Mouse (Mus musculus) embryo, embryonic 10.5 days (tissue): ENCODE data around the gene Gaa.
A peak's percentile ranks its signal among the peaks of the same experiment; 100 is the strongest.
"Not testable (repeated sequence)": the region's sequence is repeated elsewhere in the genome, so short reads cannot be mapped to it uniquely, and the experiment has no call there.

Experiments
- DNase-seq: peaks from one replicate; pipeline ENCODE4 v3.0.0-alpha.2; 2015; ENCODE audit warnings: low spot score

Gene Gaa

DNA sequence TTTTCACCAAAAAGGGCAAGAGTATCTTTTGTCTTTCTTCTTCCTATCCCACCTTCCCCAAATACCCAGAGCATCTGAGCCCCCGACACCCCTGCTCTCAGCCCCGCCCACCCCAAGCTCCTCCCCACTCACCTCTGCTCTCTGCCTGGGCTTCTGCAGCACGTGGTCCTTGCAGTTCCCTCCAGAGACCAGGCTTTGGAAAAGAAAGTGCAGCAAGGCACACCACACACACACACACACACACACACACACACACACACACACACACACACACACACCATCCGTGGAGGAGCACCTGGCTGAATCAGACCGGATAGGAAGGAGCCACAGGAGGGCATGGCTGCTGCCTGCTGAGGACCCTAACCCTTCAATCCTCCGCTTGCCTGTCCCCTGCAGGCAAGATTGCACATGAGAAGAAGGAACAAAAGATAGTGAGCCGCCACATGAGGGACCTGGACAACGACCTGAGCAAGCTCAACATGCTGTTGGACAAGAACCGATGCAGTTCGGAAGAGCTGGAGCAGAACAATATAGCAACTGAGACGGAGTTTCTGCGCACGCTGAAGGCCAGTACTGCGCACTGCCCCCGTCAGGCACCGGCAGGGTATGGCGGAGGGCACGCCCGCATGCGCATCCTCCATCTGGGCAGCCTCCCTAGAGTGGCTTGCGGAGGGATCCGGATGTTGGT lies 14.7 kb upstream of the Gaa start:
- peak; percentile 81 for DNase-seq

DNA sequence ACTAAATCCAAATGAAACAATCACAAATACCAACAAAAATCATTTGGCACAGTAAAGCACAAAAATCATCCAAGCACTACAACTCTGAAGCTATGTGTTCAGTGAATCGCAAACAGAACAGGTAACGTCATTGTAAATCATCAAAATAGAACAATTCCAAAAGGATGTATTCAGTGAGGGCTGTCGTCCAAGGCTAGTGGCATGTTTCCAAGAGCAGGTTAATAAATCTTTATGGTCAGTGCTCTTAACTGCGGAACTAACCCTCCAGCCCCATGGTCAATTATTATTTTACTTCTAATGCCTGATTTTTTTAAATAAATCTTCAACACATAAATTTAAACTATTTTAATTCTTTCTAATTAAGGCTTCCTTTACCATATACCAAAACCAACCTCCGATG lies 11.1 kb upstream of the Gaa start:
- DNase-seq: not testable (repeated sequence)

DNA sequence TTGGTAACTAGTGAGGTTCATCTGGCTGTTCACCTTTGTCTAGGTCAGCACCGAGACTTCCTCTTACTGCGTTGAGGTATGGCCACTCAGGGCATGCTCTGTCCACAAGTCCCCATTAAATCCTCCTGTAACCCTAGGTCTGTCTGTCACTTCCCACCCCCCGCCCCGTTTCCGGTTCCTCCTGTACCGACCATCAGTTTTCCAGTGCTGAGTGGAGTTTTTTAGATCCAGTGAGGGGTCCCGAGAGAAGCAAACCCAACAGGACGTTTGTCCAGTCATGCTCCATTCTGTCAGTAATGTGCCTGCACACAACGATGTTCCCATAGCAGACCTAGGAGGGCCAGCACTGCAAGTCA lies 9.5 kb upstream of the Gaa start:
- no peak for DNase-seq

DNA sequence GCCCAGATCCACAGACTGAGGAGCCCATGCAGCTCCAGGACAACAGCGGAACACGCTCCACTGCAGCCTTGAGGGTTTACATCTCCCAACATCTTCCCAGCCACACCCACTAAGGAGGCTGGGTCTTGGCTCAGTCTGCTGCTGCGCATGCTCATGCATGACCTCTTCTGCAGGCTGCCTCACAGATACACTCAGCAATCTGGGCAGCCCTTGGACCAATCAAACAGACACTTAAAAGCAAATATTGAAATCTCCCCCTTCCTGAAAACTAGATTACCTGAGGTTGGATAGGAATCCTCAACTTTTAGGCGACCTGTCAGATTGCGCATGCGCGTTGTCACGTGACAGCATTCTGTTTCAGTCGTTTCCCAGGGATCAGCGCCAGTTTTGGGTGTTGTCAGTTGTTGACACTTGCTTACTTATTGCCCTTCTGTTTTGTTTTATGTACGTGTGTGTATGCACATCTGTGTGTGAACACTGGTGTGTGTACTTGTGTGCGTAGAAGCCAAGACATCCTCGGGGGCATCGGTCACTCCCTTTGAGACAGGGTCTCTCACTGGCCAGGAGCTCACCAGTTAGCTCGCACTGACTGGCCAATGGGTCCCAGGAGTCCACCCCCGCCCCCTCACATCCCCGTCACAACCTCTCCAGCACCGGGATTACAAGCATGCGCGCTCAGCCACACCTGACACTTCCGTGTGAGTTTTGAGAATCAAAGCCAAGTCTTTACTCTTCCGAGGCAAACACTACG lies 8.9 kb upstream of the Gaa start:
- DNase-seq: peak; percentile 64

DNA sequence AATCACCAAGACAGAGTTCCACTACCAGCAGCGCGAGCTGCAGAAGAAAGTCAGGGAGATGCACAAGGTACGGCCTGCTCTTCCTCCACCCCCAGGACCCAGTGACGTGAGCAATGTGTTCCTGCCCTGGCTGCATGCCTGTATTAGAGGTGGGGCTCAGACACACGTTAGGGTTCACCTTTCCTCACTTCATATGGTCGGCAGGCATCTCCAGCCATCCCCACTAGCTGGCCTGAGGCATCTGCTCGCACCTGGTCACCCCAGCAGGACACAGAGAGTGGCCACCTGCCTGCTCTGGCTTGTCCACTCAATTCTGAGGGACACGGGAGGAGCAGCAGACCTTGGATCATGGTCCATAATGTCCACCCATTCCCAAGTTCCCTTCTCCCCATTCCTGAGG lies 7.7 kb upstream of the Gaa start:
- DNase-seq: no peak

DNA sequence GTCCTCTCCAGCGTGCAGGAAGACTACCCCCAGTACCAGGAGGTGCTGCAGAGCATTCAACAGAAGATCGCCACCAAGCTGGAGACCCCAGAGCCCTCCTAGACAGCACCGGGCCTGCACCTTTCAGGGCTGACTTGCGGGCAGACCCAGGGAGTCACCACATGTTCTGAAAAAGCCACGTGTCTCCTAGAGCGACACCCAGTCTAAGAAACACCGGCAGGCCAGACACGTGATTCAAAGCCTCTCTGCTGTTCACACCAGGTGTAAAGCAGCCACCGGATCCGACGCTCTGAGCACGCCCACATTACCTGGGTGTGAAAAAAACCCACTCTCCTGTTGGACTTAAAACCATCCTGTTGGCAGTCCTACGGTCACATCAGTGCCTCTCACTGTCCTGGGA lies 3.3 kb upstream of the Gaa start:
- DNase-seq: no peak

DNA sequence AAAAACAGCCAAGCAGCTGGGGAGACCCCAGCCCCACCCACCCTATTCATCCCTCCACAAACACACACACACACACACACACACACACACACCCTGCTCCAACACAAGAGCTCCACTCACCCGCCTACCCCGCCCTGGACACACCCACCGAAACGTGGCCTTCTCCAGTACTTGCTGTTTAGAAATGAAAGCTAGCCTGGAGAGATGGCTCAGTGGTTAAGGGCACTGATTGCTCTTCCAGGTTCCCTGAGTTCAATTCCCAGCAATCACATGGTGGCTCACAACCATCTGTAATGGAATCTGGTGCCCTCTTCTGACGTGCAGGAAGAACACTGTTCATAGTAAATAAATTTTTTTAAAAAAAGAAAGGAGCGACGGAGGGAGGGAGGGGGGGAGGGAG lies 1.9 kb upstream of the Gaa start:
- no peak for DNase-seq

DNA sequence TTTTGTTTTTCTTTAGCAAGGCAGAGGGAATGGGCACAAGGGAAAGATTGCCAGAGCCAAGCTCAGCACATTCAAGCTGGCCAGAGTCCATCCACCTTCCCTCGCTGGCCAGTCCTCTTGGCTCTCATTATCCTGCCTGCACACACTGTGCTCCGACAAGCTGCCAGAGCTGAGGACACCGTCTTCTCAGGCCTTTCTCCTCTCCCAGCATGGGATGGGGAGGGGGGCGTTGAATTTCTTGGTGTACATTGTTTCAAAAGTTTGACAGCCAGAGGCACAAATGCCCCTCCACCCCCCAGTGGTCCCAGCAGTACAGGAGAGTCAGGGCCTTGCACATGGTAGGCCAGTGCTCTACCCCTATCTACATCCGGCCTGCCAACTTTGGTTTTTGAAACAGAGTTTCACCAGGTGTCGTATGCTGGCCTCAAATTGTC lies 429 bp upstream of the Gaa start:
- no peak for DNase-seq

DNA sequence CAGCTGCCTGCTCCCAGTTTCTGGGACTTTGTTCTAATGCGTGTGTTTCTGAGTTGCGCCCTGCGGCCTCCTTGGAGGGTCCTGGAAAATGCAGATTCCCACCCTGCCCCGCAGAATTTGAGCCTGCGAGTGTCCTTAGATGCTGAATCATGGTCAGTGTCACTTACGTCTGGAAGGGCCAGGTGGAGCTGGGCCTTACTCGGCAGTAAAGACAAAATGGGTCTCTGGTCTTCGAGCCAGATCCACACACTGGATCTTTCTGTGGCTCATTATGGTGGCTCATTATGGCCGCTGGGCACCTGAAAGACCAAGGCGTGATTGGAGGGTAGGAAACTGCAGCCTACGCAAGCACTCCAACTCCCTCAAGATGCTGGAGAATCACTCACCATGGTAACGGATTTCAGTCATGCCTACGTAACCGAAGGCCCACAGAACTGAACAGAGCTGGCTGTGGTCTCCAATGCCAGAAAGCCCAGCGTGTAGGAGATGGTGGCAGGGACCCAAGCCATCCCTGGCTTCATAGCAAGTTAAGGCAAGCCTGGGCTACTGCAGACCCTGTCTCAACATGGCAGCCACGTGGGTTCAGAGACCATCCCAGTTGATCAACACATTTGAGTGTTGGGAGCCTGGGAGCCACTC lies 989 bp downstream of the Gaa start:
- no peak for DNase-seq

DNA sequence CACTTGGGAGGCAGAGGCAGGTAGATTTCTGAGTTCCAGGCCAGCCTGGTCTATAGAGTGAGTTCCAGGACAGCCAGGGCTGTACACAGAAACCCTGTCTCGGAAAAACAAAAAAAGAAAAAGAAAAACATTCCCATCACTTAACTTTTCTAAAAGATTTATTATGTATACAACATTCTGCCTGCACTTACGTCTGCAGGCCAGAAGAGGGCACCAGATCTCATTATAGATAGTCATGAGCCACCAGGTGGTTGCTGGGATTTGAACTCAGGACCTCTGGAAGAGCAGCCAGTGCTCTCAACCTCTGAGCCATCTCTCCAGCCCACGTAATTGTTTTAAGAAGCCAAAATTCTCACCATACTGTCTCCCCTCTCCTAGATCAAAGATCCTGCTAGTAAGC lies 4.8 kb downstream of the Gaa start:
- DNase-seq: peak; percentile 48

DNA sequence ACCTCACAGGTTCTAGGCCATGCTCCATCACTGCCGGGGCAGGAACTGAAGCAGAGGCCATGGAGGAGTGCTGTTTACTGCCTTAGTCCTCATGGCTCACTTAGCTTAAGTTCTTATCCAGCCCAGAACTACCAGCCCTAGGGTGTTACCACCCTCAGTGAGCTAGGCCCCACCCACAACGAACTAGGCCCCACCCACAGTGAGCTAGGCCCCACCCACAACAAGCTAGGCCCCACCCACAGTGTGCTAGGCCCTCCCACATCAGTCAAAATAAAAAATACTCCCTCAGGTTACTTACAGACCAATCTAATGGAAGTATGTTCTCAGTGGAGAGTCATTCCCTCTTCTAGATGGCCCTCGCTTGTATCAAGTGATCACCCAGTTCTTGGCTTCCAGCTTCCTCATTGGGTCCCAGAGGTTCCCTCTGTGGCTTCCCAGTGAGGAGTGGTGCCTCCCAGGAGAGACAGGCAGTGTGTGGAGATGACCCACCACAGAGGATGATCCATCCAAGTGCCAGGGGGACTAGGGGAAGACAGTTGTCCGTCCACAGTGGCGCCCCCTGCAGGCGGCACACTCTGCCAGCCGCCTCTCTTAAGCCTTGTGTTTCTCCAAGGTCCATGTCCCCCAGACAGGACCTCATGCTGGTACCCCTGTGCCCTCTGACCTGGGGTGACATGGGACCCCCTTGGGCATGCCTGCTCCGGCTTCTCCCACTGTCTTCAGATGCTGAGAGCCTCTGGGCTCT lies 5.7 kb downstream of the Gaa start:
- DNase-seq: no peak

DNA sequence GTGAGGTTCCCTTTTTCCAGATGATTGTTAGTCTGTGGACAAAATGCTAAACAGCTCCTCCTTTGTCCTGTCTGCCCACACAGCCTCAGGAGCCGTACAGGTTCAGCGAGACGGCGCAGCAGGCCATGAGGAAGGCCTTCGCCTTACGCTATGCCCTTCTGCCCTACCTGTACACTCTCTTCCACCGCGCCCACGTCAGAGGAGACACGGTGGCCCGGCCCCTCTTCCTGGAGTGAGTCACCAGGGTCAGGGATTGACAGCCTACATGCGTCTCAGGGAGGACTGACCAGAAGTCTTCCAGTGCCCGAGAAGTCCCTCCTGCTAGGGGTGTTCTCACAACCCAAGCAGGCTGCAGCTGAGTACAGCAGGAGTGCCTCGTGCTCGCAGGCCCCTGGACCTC lies 13.3 kb downstream of the Gaa start:
- no peak for DNase-seq

DNA sequence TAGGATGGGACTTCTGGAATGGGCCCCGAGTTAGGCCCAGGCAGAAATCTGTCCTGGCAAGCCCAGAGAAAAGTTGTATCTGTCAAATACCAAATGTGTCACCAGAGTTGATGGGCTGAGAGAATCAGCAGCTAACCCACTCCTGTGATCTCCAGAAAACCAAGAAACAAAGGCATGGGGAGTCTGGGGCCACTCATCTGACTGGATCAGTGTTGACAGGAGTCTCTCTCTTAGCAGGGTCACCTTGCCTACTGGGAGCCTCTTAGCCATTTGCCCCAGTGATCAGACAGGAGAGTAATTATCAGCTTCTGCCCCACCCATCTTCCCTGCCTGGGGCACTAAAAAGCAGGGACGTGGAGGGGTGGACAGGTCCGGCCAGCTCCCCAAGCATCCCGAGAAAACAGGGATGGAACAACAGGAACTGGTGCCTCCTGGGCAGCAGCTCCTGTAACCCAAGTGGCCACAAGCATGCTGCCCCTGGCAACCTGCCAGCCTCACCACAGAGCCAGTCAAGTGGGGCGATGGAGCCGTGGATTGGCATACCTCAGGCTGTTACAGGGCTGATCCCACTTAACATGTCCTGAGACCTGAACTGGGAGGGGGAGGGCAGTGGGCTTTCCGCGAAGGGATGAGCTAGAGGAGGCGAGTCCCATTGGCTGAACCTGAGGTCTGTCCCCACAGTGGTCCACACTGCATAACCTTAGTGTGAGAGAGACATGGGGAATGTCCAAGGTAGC lies 18.3 kb downstream of the Gaa start:
- no peak for DNase-seq

DNA sequence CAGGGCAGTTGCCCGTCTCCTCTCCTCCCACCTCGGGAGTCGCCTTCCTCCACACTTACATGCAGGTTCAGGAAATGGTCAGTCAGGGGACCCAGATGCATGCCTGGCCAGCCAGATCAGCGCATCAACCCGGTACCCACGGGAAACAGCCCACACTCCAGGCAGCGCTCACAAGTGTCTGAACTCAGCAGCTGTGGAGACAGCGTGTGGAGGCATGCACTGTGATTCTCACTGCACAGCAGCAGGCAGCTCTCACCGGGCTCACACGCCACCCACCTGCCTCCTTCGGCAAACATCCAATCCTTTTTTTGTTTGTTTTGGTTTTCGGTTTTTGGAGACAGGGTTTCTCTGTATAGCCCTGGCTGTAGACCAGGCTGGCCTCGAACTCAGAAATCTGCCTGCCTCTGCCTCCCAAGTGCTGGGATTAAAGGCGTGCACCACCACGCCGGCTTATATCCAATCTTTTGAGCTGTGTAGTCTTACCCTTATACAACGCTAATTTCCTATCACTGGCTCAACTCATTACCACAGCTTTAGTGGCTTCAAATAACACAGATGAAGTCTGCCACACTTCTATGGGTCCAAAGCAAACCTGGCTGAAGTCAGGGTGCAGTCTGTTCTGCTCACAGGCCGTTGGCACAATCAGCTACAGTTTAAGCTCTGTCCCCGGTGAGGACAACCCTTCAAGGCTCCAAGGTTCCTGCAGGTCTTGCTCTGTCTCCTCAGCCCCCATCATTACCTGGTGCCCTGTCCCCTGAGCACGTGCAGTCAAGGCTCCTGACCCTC lies 19.7 kb downstream of the Gaa start:
- no peak for DNase-seq

DNA sequence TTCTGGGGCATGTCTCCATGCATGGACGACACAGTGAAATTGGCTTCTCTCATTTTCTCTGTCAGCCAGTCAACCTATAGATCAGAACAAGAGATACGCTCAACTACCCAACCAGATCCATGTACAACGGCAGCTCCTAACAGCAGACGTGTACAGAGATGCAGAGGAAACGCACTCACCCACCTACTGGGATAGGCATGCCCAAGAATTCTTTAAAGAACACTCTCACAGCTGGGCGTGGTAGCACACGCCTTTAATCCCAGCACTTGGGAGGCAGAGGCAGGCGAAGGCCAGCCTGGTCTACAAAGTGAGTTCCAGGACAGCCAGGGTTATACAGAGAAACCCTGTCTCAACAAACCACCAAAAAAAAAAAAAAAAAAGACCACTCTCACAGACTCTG lies 25.2 kb downstream of the Gaa start:
- not testable (repeated sequence) for DNase-seq

DNA sequence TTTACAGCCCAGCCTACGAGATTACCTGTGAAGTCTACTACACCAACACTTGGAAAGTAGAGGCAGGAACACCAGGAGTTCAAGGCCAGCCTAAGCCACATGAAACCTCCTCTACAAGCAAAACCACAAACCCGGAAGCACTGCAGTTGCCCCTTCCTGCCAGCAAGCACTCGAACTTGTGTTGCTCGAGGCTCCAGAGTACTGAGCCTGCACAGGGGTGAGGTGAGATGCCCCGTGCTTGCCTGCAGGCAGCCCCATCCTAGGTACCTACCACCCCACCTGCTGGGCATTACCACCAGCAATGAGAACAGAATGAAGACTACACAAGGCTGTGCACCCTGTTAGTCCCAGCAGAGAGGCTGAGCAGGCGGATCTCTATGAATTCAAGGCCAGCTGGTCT lies 30.3 kb downstream of the Gaa start:
- DNase-seq: no peak

DNA sequence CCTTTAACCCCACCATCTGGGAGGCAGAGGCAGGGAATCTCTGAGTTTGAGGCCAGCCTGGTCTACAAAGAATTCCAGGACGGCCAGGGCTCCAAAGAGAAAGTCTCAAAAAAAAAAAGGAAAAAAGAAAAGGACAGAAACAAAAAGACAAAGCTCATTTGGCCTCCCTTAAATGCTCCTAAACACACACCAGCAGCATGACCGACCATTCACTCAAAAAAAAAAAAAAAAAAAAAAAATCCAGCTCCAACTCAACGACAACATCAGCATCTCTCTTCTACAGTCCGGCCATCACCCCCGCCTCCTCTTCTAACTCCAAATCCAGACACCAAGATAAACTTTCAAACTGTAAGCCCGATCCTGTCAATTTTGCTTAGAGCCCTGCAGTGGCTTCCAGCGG lies 31.2 kb downstream of the Gaa start:
- DNase-seq: no peak

DNA sequence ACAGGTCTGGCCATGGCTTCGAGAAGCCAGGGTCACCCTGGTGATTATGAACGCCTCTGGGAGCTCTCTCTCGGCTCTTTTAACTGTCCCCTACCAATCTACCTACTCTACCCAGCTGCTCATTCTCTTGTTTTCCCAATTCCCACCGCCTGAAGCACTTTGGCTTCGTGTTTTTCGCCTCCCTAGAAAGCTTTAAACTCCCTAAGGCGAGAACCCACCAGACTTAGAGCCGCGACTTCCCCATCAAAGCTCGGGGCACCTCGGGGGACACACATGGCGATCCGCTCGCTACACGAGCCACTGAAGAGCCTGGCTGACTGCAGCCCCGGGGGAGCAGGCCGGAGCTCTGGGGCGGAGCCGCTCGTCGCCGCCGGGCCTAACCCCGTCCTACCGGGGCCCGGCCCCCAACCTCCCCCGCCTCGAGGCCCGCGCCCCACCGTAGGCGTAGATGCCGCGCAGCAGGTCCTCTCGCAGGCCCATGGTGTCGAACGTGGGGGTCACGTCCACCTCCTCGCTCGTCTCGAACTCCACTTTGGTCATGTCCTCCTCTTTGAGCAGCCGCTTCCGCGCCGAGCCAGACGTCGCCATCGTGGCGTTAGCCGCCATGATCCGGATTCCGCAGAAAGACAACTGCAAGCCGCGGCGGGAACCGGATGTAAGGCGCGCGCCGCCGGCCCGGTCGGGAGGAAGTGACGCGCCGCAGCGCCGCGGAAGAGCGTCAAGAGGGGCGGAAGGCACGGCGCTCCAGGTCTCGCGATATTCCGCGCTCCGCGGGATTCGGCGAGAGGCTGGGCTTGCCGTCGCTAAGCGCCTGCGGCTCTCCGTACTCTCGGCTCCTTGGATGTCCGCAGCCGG lies 31.9 kb downstream of the Gaa start, which contains the start of gene Eif4a3:
Eif4a3 (minus strand) TSS at position 699 of the 855 bp plus-strand sequence.
- DNase-seq: peak; percentile 98

DNA sequence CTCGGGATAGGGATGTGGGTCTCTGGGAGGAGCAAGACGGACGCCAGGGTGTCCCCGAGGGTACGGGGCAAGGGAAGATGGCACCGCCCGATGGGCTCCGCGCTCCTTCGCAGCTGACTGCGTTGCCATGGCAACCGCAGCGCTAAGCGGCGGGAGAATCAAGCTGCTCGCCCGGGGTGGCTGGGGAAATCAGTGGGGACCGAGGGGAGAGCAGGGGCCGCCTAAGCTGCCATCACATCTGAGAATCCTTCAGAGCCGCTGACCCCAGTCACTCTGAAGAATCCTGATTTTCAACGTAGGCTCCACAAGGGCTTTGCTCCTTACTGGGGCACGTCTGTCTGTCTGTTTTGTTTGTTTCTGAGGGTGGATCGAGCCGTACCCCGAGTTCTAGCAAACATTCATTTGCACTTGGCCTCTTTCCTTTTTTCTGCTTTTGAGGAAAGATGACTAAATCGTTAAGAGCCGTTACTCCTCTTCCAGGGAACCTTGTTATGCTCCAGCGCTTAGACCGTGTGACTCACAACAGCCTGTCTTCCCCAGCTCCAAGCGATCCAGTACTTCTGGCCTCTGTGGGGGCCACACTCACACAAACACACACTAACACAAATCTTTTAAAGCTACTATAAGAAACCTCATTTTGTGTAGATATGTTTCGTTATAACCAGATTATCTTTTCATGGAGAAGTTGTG lies 32.7 kb downstream of the Gaa start:
- no peak for DNase-seq

DNA sequence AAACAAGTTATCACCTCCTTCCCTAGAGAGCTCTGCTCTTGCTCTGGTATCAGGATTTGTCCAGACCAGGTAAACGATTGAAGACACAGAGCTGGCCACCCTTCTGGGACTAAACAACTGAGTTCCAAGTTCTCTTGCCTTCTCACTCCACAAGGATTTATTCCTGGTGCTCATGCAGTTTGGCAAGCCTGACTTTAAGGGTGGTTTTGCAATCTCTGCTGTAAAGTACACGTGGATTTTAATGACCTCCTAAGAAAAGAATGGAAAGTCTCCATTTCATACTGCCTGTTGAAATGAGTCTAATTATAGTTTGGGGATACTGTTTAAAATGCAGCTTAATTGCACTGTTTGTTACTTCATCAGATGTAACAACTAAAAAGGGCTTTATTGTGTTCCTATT lies 33.3 kb downstream of the Gaa start:
- DNase-seq: peak; percentile 3
